Mouse (Mus musculus) forebrain, embryonic 13.5 days (tissue): ENCODE results near the gene Selenbp1. TPM values are rescaled to one million over a fixed set of nuclear protein-coding genes. Genes with fewer than 3 reads are reported as not detected.
"Not testable (repeated sequence)": the region's sequence is repeated elsewhere in the genome, so short reads cannot be mapped to it uniquely, and the experiment has no call there.

Experiments used
- ATAC-seq: fragments of 200-750 bp; cut with Nextera tagmentation; 2 replicates; pipeline ENCODE4 v1.8.0; 2017
- H3K27ac ChIP-seq: fragments of 300-500 bp; sonication (generic); 2 replicates; pipeline ENCODE4 v1.5.1; 2015; ENCODE audit warnings: inconsistent platforms, mild to moderate bottlenecking, moderate library complexity
- H3K27me3 ChIP-seq: fragments of 300-500 bp; sonication (generic); 2 replicates; pipeline ENCODE4 v1.6.1; 2015; ENCODE audit warnings: mild to moderate bottlenecking, inconsistent platforms
- H3K36me3 ChIP-seq: fragments of 300-500 bp; sonication (generic); 2 replicates; pipeline ENCODE4 v1.6.1; 2015; ENCODE audit warnings: mild to moderate bottlenecking, inconsistent platforms; ENCODE audit not compliant: poor library complexity, severe bottlenecking
- H3K4me1 ChIP-seq: fragments of 300-500 bp; sonication (generic); 2 replicates; pipeline ENCODE4 v1.6.1; 2015; ENCODE audit warnings: inconsistent platforms
- H3K4me2 ChIP-seq: fragments of 300-500 bp; sonication (generic); 2 replicates; pipeline ENCODE4 v1.6.1; 2015; ENCODE audit warnings: inconsistent platforms, mild to moderate bottlenecking, moderate library complexity
- H3K4me3 ChIP-seq: fragments of 300-500 bp; sonication (generic); 2 replicates; pipeline ENCODE4 v1.5.1; 2015; ENCODE audit warnings: mild to moderate bottlenecking, inconsistent platforms
- H3K9ac ChIP-seq: fragments of 300-500 bp; sonication (generic); 2 replicates; pipeline ENCODE4 v1.6.1; 2015; ENCODE audit warnings: mild to moderate bottlenecking, inconsistent platforms
- H3K9me3 ChIP-seq: fragments of 300-500 bp; sonication (generic); replicated peaks from 2 replicates; pipeline ENCODE4 v1.6.1; 2016; ENCODE audit warnings: inconsistent platforms
- WGBS: fragments of 180-500 bp; shearing (Covaris S2); methylation state at CpG from one replicate; pipeline ENCODE4 v1.1.7; 2015; 5-methylcytosine and 5-hydroxymethylcytosine counted together
- polyA plus RNA-seq: library from polyadenylated mRNA; unstranded; fragments of >200 nt; fragmentation: Nextera tagmentation; extraction: Ambion mirVana; gene quantifications from 2 replicates; pipeline ENCODE4 v1.2.1, GENCODE M21; 2015

Gene Selenbp1
- polyA plus RNA-seq, 1 experiment from 2014 or later = 9.0 TPM

- no peaks in the 10 kb centered on the region for H3K27me3 ChIP-seq
- H3K4me1 ChIP-seq = no peaks in the 10 kb centered on the region; the same call in 1 of the 2 replicates
- no peak overlapping the region for H3K9ac ChIP-seq
- H3K36me3 ChIP-seq = no peaks in the 10 kb centered on the region
- no peak overlapping the region for H3K4me2 ChIP-seq
- H3K9me3 ChIP-seq = no peaks in the 10 kb centered on the region
- H3K4me3 ChIP-seq = no peak overlapping the region
- ATAC-seq = no peak
- no peak overlapping the region for H3K27ac ChIP-seq
- WGBS = 82% methylated on average over 4 of the region's 4 CpGs
Measured at GRCm38 (mm10) chr3:94918845-94919244, 14.0 kb upstream of the Selenbp1 start.

GRCm38 (mm10) chr3:94921104-94921503 is 11.8 kb upstream of the Selenbp1 start:
- no peak overlapping the region for H3K4me3 ChIP-seq
- no peak overlapping the region for H3K4me2 ChIP-seq
- 47% methylated on average over 3 of the region's 3 CpGs for WGBS
- ATAC-seq = no peak
- H3K9me3 ChIP-seq = no peaks in the 10 kb centered on the region
- H3K27ac ChIP-seq = no peak overlapping the region
- no peaks in the 10 kb centered on the region for H3K36me3 ChIP-seq
- H3K9ac ChIP-seq = no peak overlapping the region
- no peaks in the 10 kb centered on the region for H3K27me3 ChIP-seq
- H3K4me1 ChIP-seq = no peaks in the 10 kb centered on the region; the same call in 1 of the 2 replicates

- no peak overlapping the region for H3K27ac ChIP-seq
- no peak for ATAC-seq
- H3K4me3 ChIP-seq = no peak overlapping the region
- H3K36me3 ChIP-seq = no peaks in the 10 kb centered on the region
- 46% methylated on average over 3 of the region's 3 CpGs for WGBS
- no peak overlapping the region for H3K4me2 ChIP-seq
- H3K4me1 ChIP-seq = no peaks in the 10 kb centered on the region; the same call in 1 of the 2 replicates
- H3K27me3 ChIP-seq = no peaks in the 10 kb centered on the region
- H3K9me3 ChIP-seq = no peaks in the 10 kb centered on the region
- no peak overlapping the region for H3K9ac ChIP-seq
Measured at GRCm38 (mm10) chr3:94922333-94922732, 10.5 kb upstream of the Selenbp1 start.

- 83% methylated on average over 8 of the region's 8 CpGs for WGBS
- no peaks in the 10 kb centered on the region for H3K4me1 ChIP-seq
- H3K4me2 ChIP-seq = no peak overlapping the region
- no peaks in the 10 kb centered on the region for H3K36me3 ChIP-seq
- H3K9ac ChIP-seq = no peak overlapping the region
- H3K27ac ChIP-seq = no peak overlapping the region
- H3K4me3 ChIP-seq = no peak overlapping the region
- ATAC-seq = no peak
- no peaks in the 10 kb centered on the region for H3K9me3 ChIP-seq
- H3K27me3 ChIP-seq = no peaks in the 10 kb centered on the region
Measured at GRCm38 (mm10) chr3:94924688-94925087, 8.2 kb upstream of the Selenbp1 start.

GRCm38 (mm10) chr3:94926301-94926736 is 6.5 kb upstream of the Selenbp1 start:
- not testable (repeated sequence) for H3K9me3 ChIP-seq

GRCm38 (mm10) chr3:94928979-94929378 is 3.9 kb upstream of the Selenbp1 start:
- not testable (repeated sequence) for H3K36me3 ChIP-seq, H3K9me3 ChIP-seq, ATAC-seq, H3K27me3 ChIP-seq, H3K27ac ChIP-seq, H3K4me2 ChIP-seq, H3K4me3 ChIP-seq, H3K9ac ChIP-seq
- 87% methylated on average over 4 of the region's 4 CpGs for WGBS
- peaks cover 12% of the 10 kb centered on the region for H3K4me1 ChIP-seq

More at GRCm38 (mm10) chr3:94926301-94926736, 6.5 kb upstream of the Selenbp1 start:
- H3K27ac ChIP-seq, H3K9ac ChIP-seq, H3K36me3 ChIP-seq, H3K4me2 ChIP-seq, H3K27me3 ChIP-seq, H3K4me1 ChIP-seq, H3K4me3 ChIP-seq, ATAC-seq: not testable (repeated sequence)
- 37% methylated on average over 4 of the region's 4 CpGs for WGBS

GRCm38 (mm10) chr3:94930386-94931266 is 2.2 kb upstream of the Selenbp1 start:
- ATAC-seq = not testable (repeated sequence)
- 51% methylated on average over 7 of the region's 7 CpGs for WGBS

GRCm38 (mm10) chr3:94931427-94932082 is 1.3 kb upstream of the Selenbp1 start:
- not testable (repeated sequence) for H3K9me3 ChIP-seq, H3K27me3 ChIP-seq, H3K36me3 ChIP-seq, H3K4me2 ChIP-seq, ATAC-seq, H3K4me3 ChIP-seq, H3K27ac ChIP-seq, H3K9ac ChIP-seq
- WGBS = 83% methylated on average over 10 of the region's 10 CpGs
- peaks cover 12% of the 10 kb centered on the region for H3K4me1 ChIP-seq

More at GRCm38 (mm10) chr3:94930386-94931266, 2.2 kb upstream of the Selenbp1 start:
- H3K36me3 ChIP-seq, H3K4me3 ChIP-seq, H3K4me2 ChIP-seq, H3K27ac ChIP-seq, H3K27me3 ChIP-seq, H3K9me3 ChIP-seq, H3K9ac ChIP-seq: not testable (repeated sequence)
- H3K4me1 ChIP-seq = peaks cover 12% of the 10 kb centered on the region

GRCm38 (mm10) chr3:94932279-94932678 is 577 bp upstream of the Selenbp1 start:
- H3K36me3 ChIP-seq, H3K9me3 ChIP-seq, H3K4me2 ChIP-seq, H3K9ac ChIP-seq, H3K4me3 ChIP-seq, H3K27ac ChIP-seq, H3K27me3 ChIP-seq: not testable (repeated sequence)
- 53% methylated on average over 2 of the region's 2 CpGs for WGBS
- peak; percentile 26; the same call in 1 of the 2 replicates for ATAC-seq
- peaks cover 12% of the 10 kb centered on the region for H3K4me1 ChIP-seq

- not testable (repeated sequence) for H3K4me2 ChIP-seq, H3K27me3 ChIP-seq, H3K36me3 ChIP-seq, H3K4me3 ChIP-seq, H3K9me3 ChIP-seq, H3K27ac ChIP-seq, H3K9ac ChIP-seq, ATAC-seq
- no CpG with 5 or more reads among the region's 2 CpGs for WGBS
- peaks cover 12% of the 10 kb centered on the region for H3K4me1 ChIP-seq
Measured at GRCm38 (mm10) chr3:94933604-94934003, 748 bp downstream of the Selenbp1 start.

GRCm38 (mm10) chr3:94934564-94934963 is 1.7 kb downstream of the Selenbp1 start:
- peaks cover 12% of the 10 kb centered on the region for H3K4me1 ChIP-seq
- not testable (repeated sequence) for H3K36me3 ChIP-seq, H3K4me3 ChIP-seq, H3K27ac ChIP-seq, ATAC-seq, H3K9me3 ChIP-seq, H3K27me3 ChIP-seq, H3K4me2 ChIP-seq, H3K9ac ChIP-seq
- 95% methylated on average over 3 of the region's 3 CpGs for WGBS

- not testable (repeated sequence) for H3K27me3 ChIP-seq, H3K9ac ChIP-seq, H3K4me2 ChIP-seq, H3K4me3 ChIP-seq, H3K27ac ChIP-seq, ATAC-seq, H3K9me3 ChIP-seq, H3K36me3 ChIP-seq
- peaks cover 12% of the 10 kb centered on the region for H3K4me1 ChIP-seq
- 92% methylated on average over 3 of the region's 3 CpGs for WGBS
Measured at GRCm38 (mm10) chr3:94935332-94935731, 2.5 kb downstream of the Selenbp1 start.
